Mouse (Mus musculus) cerebellum, adult (tissue): ENCODE measurements around the gene Pgf.

Source experiments
- ATAC-seq: cut with Nextera tagmentation; 2 replicates; pipeline ENCODE4 v1.9.2; 2017; ENCODE audit warnings: mild to moderate bottlenecking, moderate library complexity, mixed read lengths; ENCODE audit not compliant: insufficient number of reproducible peaks, low FRiP score, low TSS enrichment

Gene Pgf

DNA sequence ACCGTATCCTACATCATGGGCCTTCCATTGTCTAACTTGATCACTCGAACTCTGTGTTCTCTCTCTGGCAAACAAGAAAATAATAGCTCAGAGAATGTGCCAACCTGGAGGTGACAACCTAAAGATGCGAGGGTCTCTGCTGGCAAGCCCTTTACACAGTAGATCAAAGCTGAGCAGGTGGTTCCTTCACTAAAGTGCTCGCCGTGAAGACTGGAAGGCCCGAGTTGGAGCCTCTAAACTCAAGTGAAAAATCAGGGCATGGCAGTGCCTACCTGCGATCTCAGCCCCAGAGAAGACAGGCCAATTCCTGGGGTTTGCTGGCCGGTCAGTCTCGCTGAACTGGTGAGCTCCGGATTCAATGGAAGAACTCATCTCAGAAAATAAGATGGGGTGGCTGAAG is 15.6 kb upstream of the Pgf start:
- no peak for ATAC-seq

DNA sequence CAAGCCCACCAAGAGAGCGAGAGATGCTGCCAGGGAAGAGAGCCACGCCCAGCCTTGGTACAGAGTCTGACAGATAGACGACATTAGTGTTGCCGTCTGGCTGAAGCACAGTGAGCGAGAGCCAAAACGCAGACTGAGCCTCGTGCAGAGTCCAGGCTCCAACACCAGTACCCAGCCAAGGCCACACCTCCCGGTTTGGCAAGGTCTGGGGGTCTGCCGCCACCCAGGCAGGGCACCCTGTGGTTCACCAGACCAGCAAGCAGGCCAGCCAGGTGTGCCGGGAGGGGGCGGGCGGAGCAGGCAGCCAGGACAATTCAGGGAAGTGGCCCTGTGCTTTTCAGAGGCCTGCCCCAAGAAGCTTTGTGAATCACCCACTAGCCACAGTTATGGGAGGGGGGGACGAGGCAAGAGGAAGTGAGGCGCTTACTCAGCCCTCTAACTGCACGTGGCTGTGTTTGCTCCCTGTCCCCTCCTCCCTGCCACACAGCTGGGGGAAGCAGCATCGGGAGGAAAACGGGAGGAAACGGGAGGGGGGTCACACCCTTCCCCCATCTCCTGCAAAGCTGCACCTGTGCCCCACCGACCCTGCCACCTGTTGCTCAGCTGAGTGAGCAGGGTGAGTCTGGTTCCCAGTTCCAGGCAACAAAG is 15.0 kb upstream of the Pgf start:
- no peak for ATAC-seq

DNA sequence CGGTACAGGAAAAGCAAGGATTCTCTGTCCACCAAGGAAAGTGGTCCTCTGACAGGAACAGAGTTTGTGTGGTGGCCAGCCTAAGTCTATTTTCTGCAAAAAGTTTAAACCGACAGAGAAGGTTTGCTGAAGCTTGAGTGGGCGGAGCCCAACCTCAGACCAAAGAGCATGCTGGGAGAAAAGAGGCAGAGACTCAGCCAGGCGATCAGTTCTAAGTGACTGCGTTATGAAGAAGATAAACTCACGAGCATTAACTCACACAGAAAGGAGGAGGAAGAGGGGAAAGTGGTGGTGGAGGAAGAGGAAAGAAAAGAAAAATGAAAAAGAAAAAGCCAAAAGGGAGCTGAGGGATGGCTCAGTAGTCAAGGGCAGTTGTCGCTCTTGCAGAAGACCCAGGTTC is 12.7 kb upstream of the Pgf start:
- no peak for ATAC-seq

DNA sequence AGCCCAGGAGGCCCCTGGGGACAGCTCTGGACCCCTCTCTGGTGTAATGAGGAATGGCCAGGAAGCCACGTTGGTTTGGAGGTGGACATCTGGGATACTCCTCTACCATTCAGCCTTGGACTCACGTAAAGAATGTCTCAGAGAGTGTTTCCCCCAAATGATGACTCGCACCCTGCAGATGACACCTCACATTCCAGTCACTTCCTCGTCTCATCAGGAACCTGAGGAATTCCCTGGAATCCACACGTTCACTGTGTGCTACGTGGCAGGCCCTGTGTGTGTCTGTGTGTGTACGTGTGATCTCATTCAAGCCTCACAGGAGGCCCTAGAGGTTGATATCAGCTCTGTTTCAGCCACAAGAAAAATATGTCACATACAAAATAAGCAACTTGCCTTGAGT is 8.8 kb upstream of the Pgf start:
- no peak for ATAC-seq

DNA sequence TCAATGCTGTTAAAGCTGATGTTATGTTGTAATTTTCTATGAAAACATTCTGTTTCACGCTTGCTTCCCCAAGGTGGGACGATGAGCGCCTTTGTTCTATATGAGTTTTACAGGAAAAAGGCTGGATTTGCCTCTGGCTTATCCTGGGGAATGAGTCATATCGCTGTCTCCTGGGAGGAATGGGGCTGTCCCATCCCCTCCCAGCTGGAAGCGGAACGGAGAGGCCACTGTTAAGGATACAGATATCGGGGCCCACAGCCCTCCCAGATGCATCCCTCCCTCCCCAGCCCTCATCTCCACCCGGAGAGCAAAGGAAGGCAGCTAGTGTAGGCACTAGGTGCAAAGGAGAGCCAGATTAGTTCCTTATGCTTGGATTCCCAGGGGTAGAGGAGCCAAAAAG is 8.2 kb upstream of the Pgf start:
- ATAC-seq: no peak

DNA sequence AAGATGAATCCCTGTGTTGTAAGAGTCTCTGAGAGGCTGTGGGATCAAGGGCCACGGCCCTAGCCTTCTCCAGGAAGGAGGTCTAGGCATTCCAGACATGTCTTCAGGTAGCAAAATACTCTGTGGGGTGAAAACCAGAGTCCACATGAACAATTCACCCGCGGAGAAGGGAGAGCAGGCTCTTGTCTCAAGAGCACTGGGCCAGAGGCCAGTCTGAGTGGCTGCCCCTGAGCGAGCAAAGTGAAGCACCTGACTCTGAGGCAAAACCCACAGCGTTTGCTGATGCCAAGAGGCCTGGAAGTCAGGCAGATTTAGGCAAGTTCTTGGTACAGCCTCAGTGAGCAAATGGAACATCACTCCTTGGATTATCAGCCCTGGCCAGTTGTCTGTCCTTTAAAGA is 6.5 kb upstream of the Pgf start:
- ATAC-seq: no peak

DNA sequence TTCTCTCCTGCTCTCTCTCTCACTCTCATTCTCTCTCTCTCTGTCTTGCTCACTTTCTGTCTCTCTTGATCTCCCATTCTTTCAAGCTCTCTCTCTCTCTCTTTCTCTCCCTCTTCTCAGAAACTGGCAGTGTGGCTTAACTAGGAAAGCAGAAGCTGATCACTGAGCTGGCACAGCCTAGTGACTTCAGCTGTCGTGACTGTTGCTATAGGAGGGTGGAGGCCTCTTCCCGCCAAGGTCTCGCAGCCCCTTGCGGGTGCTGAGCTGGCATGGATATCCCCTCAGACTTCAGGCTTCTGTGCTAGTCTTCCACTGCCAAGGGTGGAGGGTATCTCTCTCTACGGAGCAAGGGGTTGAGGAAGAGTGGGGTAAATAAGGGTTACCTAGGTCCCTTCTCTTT is 5.3 kb upstream of the Pgf start:
- ATAC-seq: no peak

DNA sequence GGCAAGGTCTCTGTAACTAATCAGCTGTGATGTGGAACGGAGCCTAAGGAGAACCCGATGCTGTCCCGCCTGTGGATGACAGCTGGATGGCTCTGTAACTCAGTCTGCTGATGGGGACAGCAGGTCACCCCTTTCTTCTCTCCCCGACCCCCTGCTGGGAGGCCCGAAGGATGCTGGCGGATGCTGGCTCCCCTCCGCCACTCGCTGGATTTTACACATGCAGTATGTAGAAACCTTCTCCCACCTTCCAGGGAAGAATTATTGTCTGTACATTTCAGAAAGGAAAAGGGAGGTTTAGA is 4.7 kb upstream of the Pgf start:
- ATAC-seq: no peak

DNA sequence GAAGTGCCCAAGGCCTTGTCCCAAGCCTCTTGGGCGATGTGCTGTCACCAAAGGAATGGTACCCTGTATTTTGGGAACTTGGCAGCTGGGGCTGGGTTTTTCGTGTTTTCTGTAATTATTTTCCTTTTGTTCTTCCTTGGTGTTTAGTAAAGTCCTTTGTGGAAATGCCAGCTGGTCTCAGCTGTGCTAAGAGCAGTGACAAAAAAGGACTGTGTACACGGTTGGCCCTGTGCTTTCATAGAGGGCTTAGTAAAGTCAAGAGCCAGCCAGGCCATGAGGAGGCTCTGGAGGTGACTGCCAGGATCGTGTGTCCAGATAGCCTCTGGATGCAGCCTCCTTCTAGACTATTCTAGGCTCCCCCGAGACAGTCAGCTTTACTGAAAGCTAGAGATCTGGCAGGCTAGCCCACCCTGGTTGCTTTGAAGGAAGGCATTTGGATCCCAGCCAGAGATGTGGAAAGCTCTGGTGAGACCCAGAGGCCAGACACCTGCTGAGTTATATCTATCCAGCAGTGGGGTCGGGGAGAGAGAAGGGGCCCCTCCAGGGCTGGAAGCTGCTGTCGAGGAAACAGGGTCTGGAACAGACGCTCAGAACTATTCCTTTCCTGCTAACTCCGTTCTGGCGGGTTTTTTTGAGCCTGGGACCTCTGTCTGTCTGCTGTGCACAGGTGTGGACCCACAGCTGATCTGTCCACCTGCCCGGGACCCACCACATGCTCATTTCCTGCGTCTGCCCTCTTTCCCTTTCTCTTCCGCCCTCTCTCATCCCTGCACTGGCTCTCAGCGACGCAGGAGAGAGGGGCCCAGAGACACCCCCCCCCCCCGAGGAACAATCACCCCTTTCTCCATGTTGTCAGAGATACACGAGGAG is 4.1 kb upstream of the Pgf start:
- no peak for ATAC-seq

DNA sequence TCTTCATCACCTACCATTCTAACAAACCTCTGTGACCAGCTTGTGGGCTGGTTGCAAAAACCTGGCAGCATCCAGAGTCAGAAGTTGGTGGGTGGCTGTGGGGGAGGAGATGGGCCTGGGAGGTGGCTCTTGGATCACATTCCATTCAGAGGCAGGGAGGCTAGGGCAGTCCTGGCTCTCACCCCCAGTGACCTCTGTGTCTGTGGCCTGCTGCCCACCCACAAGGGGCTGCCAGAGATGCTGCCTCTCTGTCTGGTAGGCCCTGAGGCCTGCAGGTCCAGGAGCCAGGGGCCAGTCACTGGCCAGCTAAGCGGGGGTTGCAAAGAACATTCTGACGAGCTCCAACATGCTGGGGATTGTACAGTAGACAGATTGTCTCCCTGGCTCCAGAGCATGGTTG is 704 bp upstream of the Pgf start:
- no peak for ATAC-seq

DNA sequence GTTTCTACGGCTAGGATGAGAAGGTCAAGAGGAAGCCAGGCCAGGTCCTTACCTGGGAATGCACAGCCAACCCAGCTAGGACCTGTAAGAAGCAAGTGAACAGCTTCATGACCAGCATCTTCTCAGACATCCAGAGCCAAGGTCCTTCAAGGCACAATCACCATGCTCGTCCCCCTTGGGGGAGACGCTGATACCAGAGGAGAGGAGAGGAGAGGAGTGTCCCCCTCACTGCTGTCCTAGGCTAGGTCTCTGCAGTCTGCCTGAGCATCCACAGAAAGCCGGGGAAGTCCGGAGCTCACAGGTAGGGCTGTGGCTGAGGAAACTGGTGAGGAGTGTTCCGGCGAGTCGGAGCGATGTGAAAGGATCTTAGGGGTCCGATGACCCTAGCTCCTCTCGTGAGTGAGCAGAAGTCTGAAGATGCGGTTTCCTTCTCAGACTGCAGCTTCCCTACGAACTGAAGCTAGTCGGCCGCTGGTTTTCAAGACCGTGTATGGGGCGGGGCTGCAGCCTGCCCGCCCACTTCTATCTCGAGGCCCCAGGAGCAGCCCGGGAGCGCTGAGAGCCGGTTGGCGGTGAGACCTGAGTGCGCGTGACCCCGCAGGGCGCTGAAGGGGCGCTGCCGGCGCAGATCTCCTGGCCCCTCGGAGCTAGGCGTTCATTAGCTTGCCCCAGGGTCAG is 605 bp downstream of the Pgf start:
- ATAC-seq: no peak

DNA sequence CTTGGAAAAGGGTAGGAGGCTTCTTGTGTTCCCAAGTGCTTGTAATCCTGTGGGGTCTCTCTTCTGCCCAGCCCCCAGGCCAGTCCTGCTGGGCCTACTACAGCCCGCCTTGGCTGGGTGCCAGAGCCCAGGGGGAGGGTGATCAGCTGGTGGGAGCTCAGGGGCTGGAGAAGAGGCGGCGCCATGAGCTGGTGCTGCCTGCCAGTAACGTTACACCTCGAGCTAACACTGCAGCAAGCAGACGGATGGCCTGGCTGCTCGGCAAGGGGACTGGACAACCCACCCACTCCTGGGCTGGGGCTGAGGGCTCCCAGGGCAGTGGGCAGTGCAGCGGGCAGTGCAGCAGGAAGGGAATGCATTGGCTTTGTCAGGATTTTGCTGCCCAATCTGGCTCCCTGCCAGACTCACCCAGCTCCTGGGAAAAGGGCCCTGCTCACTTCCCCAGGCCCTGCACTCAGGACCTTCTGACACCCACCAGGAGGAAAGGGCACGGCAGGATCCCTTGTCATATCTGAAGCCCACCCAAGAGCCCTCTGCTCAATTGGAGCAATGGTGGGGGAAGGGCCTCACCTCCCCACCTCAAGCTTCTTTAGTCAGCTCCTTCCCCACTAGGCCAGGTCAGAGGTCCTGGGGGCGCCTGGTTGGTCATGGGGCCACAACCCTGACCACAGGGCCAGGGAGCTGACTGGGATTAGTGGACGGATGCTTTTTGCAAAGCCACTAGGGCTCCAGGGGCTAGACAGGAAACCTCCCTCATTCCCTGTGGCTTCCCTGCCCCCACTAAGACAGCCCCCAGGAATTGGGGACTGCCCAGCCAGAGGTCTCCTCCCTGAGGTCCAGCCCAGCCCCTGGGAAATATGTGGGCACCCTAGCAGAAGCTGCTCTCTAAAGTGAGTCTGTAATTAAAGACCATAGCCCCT is 1.4 kb downstream of the Pgf start:
- no peak for ATAC-seq

DNA sequence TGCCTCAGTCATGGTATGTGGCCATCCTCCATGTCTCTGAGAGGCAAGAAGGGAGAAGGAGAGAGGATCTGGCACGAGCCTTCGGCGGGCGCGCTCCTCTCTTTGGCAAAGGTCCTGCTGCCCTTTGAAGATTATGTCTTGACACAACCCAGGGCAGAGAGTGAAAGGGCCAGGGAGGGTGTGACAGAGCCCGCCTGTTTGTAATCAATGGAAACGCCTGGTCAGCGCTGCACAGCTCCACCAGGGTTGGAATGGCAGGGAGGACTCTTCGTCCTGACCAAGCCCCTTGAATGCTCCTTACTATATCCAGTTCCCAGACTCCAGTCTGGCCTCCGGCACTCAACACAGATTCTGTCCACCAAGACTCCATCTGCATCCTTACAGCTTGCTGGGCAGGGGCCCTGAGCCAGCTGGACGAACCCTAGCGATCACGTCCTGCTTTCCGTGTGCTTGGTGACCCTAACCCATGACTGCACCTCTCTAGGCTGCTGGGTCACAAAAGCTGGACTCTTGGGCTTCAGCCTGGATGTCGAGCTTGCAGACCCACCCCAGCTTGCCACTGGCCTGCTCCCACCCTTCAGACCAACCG is 2.4 kb downstream of the Pgf start:
- no peak for ATAC-seq

DNA sequence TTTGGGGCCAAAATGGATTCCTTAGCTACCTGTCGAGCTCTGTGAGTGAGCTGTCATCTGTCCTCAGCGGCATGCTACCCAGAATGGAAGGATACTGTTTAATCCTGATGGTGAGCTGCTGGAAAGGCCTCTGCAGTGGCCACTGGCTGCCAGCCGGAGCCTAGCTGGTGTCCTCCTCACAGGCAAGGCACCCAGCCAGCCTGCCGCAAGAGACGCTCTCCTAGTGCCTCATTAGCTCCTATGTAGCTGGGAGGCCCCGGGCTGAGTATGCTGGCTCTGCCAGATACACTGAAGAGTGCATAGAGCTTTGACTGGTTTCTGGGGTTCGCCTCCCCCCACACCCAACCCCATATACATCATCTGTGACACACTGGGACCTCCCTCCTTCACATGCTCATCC is 3.6 kb downstream of the Pgf start:
- no peak for ATAC-seq

DNA sequence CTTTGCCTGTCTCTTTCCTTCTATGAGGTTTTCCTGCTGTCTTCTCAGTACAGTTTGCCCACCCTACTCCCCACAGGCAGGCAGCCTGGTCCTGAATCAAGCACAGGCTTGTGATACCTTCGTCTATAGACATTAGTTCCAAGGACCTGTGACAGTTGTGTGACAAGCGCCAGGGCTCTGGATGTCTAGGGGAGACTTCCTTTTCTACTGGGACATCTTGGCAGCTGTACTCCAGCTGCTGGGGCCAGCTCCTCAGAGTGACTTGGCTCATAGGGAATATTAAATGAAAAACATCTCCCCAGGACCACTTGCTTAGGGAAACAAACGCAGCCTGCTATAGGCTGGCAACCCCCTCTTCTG is 6.7 kb downstream of the Pgf start:
- ATAC-seq: no peak

DNA sequence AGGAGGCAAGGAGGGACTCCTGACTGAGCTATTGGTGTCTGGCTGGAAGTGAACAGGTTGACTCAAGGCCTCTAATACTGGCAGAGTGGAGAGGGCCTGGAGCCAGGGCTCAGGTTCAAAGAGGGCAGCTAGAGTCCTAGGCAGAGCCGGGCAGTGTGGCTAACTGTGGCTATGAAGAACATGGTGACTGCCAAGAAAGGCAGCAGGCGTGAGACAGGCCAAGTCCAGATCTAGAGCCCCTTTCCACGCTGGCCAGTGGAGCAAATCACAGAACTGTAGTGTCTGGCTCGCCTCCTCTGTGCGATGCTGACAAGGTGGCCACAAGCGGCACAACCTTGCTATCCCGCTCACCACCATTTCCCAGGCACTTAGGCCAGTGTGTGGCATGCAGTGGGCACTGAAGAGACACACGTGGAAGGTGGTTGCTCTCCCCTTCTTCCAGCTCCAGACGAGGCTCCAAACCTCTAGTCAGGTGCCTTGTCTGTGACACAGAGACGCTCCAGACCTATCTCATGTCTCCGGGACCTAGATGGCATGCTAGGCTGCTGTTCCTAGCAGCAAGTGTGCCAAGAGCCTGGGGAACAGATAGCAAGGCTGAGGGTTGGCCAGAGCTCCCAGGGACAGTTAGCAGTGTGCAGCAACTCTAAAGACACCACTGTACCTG is 7.2 kb downstream of the Pgf start:
- ATAC-seq: no peak

DNA sequence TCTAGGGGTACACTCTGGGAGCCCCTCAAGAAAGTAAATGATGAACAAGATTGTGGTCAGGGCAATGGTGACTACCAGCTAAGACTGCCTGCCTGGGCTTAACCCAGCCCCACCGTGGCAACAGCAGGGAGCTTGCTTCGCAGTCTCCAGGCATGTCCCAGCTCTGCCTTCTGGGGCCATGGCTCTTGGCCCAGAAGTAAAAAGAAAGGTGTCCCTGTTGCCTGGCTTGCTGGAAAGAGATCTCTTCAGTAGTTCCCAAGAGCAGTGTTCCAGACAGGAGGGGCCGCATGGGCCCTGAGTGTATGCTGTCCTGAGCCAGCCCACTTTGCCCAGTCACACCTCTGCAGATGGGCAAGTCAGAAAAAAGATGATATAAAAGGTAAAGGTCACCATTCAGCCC is 7.7 kb downstream of the Pgf start:
- no peak for ATAC-seq

DNA sequence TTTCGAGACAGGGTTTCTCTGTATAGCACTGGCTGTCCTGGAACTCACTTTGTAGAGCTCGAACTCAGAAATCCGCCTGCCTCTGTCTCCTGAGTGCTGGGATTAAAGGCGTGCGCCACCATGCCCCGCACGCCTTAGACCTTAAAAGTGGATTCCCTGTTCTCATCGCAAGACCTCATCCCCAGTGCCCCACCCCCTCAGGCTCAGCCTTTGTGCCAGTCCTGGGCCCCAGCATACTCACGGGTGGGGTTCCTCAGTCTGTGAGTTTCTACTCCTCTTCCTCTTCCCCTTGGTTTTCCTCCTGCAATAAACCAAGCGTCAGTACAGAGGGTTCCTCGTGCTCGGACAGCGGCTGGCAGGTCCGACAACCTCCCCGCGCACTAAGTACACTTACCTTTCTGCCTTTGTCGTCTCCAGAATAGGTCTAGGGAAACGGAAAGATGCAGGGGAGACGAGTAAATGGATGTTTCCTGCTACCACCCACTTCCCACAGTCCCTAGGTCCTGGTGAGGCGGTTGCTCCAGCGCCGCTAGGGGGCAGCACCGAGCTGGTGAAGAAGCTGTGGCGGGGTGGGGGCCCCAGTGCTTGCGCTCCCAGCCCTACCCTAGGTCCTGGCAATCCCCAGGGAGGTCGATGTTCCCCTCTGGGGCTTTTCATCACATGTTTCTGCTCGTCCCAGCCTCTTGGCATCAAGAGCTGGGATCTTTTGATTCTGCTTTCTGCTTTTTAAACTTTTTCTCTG is 8.3 kb downstream of the Pgf start:
- ATAC-seq: peak; percentile 74

DNA sequence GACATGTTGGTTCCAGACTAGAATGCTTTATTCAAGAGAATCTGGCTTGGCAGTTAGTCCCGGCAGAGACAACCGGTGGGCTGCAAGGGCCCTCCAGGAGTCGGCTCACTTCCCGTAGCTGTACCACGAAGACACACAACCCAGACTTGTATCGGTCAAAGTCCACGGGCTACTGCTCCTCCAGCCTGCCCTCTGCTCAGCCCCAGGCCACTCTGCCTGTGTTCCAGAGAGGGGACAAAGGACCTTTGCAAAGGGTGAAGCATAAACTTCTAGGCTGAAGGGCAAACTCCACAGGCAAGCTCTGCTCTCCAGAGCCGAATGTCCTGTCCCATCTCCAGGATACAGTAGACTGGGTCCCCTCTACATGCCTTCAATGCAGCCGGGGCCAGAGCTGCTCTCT is 11.0 kb downstream of the Pgf start:
- ATAC-seq: no peak
